Mouse (Mus musculus): ENCODE measurements around the gene Mfsd14a.

- TF ChIP-seq EP300 (IDR thresholded peaks at IDR 0.05; ENCODE audit: low read depth) (no peak), CTCF (IDR thresholded peaks at IDR 0.05; ENCODE audit: low read depth) (no peak)
Observed at GRCm38 (mm10) chr3:116638572-116638971, 23.9 kb downstream of the Mfsd14a start.
